Mouse (Mus musculus) common myeloid progenitor, adult 5-6 weeks (primary cell): ENCODE measurements around the gene St6galnac3. TPM values are rescaled to one million over a fixed set of nuclear protein-coding genes. Genes with fewer than 3 reads are reported as not detected.
A peak's percentile ranks its signal among the peaks of the same experiment; 100 is the strongest.

Experiments
- ATAC-seq: replicated peaks from 2 replicates; pipeline ENCODE4 v1.8.0; 2016; ENCODE audit warnings: low read depth, mild to moderate bottlenecking, moderate TSS enrichment, inconsistent platforms; ENCODE audit not compliant: poor library complexity, severe bottlenecking
- total RNA-seq: library from RNA; stranded (forward); fragments of 200-1000, 187-1606 nt; gene quantifications from 2 replicates; pipeline ENCODE4 v1.2.3, GENCODE M21; 2017

St6galnac3 gene
- total RNA-seq, 1 experiment from 2014 or later: 2.7 TPM

DNA sequence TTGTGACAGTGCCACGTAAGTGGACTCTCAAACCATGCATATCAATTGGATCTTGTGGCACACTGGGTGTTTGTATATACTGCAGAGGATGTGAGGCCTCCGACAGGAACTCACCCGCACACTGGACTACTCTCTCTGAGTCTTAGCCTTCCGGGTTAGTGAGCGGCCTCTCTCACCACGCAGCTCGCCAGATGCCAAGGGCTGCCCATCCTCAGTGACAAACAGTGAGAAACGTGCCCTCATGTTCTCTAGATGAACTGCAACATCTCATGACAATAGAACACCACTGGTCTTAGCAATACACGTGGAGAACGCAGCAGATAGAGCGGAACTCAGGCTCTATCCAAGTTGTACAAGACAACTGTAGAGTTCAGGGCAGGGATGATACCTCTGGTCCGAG lies 524.2 kb downstream of the St6galnac3 start:
- no peak for ATAC-seq

GRCm38 (mm10) chr3:153200076-153200475 lies 524.9 kb downstream of the St6galnac3 start:
- ATAC-seq: no peak

DNA sequence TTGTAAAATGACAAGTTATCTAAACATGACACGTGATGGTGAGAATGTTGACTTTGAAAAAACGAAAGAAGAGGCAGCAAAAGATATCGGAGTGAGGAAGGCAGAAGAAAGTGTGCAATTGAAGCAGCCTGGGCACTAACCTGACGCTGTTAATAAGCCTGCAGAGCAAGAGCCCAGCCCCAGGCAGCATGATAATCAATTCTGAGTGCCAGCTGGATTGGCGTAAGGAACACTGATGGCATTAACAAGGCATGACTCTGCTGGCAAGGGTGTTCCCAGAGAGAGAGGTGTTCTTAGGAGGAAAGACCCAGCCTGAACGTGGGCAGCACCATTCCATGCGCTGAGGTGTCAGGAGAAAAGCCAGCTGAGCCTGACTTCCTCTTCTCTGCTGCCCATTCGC lies 525.7 kb downstream of the St6galnac3 start:
- ATAC-seq: no peak

DNA sequence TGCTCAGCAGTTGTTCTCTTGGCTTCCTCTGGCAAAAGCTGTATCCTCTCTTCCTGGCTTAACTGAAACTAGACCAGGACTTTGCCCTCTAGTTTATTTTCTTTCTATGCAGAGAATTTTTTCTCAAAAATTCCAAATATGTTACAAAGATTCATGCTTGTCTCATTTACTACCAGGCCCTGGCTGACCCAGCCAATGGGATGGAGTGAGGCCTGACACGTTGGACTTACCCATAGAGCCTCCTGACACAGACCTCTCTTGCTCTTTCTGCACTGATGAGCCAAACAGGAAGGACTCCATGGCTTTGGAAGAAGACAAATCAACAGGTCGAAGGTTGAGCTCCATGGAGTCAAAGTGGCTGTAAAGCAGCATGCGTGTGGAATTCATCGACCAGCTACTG lies 526.5 kb downstream of the St6galnac3 start:
- ATAC-seq: no peak

GRCm38 (mm10) chr3:153193025-153193424 lies 531.9 kb downstream of the St6galnac3 start:
- ATAC-seq: no peak

DNA sequence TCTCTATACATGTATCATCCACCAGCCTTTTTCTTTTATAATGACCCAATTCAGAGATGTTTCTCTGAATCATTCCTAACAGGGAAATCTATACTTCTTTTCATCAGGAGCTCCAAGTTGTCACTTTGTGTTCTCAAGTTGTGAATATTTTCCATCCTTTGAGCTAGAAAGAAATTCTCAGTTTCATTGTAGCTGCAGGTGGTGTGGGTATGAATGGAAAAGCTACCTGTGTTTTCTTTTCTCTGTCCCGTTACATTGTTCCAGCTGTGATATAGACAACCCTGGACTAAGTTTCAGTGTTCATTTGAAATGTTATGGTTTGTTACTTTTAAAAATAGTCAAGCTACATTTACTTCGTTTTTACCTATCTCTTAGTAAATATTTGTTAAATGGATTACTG lies 534.2 kb downstream of the St6galnac3 start:
- ATAC-seq: no peak

DNA sequence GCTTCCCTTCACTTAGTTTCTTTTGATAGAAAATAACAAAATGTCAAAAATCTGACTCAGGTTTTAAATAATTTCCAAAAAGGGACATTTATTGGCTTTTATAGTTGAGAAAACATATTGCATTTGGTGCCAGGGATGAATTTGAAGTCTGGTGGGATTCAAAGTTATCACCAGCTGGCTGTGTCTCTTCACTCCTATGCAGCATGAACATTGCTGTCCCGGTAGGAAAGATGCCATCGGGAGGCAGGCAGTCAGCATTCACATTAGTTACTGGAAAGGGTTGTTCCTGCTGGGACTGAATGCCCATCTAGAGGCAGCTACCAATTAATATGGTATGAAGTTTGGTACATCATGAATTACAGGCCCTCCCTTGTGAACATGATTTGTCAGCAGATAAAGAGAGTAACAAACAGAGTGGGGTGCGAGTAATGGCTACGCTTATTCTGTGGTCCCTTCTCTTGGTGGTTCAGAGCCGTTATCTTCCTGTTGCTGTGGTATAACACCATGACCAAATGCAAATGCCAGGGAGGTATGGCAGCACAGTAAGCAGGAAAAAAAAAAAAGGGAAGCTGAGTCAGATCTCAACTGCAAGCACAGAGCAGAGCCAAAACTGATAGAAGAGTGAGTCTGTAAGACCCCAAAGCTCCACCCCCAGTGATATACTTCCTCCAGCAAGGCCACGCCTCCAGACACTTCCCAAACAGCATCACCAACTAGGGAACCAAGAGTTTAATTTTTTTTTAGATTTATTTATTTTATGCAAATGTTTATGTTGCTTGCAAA lies 535.1 kb downstream of the St6galnac3 start:
- peak; percentile 91 for ATAC-seq

- ATAC-seq: no peak
Measured at GRCm38 (mm10) chr3:153188224-153188623, 536.8 kb downstream of the St6galnac3 start.

DNA sequence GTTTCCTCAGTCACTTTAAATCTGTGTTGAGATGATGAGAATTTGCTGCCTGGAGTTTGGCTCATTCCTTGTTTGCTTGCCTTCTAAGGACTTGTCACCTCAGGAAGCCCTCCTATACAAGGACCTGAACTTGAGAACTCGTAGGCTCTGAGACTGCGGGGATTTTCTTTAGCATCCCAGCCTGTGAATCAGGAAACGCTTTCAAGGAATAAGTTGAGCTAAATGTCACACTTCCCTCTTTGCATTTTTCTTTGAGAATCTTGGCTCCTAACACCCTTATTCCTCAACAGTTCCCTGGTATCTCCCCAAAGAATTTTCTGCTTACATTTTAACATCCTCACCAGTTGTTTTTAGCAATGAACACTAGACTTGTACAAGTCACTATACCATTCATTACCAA lies 539.9 kb downstream of the St6galnac3 start:
- ATAC-seq: no peak

DNA sequence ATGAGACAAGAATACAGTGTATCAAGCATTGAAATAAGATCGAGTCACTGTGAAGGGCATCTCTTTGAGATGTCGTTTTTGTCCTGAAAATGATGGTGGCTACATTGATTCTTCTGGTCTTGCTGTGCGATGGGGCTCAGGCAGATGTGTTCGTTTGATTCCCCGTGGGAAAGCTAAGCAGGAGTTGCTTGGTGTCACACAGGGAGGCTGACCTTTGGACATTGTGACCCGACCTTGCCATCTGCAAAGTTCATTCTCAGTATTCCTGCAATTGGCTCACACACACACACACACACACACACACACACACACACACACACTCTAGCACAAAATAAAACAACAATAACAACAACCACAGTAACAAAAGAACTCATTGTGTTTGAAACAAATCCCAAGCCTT lies 543.7 kb downstream of the St6galnac3 start:
- no peak for ATAC-seq

GRCm38 (mm10) chr3:153176749-153177148 lies 548.2 kb downstream of the St6galnac3 start:
- no peak for ATAC-seq

GRCm38 (mm10) chr3:153176325-153176724 lies 548.6 kb downstream of the St6galnac3 start:
- ATAC-seq: no peak

GRCm38 (mm10) chr3:153174336-153175033 lies 550.5 kb downstream of the St6galnac3 start:
- ATAC-seq: no peak

GRCm38 (mm10) chr3:153173567-153173966 lies 551.4 kb downstream of the St6galnac3 start:
- 0 out of 2 replicates have a peak, but pooled peaks have one; percentile 5 for ATAC-seq

GRCm38 (mm10) chr3:153170146-153170545 lies 554.8 kb downstream of the St6galnac3 start:
- ATAC-seq: no peak

GRCm38 (mm10) chr3:153169744-153170143 lies 555.2 kb downstream of the St6galnac3 start:
- ATAC-seq: no peak

DNA sequence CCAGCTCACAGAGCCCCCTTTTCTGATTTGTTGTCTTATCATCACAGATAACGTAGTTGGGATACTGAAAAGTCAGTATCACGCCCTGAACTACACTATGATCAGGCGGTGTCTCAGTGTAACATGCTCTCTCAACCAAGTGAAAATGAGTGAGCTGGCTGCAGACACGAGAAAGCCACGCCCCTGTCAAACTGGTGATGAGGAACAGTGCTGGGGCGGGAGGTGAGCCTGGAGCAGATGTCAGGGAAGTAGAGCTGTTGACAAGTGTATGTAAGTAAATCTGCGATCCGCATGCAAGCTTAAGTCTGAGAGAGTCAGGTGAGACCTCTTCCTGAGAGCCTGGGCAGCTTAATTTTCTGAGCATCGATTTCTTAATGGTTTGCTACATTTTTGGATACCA lies 563.3 kb downstream of the St6galnac3 start:
- no peak for ATAC-seq

GRCm38 (mm10) chr3:153160683-153161082 lies 564.3 kb downstream of the St6galnac3 start:
- no peak for ATAC-seq

GRCm38 (mm10) chr3:153148887-153149286 lies 576.1 kb downstream of the St6galnac3 start:
- ATAC-seq: peak; percentile 98
